ENCODE assay signal across 30 mouse cellular contexts in the genomic region with DNA sequence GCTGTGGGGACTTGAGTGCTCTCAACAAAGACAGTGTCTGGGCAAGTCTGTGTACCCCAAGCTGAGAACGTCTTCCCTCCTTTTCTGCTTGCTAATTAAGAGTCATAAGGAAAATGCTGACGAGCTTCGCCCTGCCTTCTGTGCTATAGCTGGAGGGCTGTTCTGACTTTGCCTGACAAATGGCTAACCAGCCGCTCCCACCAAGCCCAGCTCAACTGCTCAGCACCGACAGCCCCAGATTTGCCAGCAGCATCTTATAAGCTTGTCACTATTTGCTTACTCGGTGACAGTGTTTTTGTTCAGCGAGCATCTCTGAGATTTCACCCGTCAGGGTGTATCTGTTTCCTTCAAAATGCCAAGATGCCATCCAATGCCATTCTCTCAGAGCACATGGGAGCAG.
A peak's percentile ranks its signal among the peaks of the same experiment; 100 is the strongest.
DNase-seq lines count a peak whose midpoint lies in the region; ATAC-seq and TF ChIP-seq lines count a peak whose summit lies in the region.
"Had no signal": no experiment of that assay in that cellular context is flagged by ENCODE, and none has a peak within 500 bp of the region (broad histone marks: within the 10 kb centered on the region; RNA-seq: fewer than 3 reads in every experiment).

No protein-coding gene starts in this region.

- no peaks in the 10 kb centered on the region for H3K36me3 ChIP-seq in forebrain, embryonic 14.5 days (ENCODE audit: control insufficient read depth, insufficient read depth, low read length)
- no peaks in the 10 kb centered on the region for H3K36me3 ChIP-seq in forebrain, embryonic 15.5 days
- no peaks in the 10 kb centered on the region for H3K36me3 ChIP-seq in heart, embryonic 12.5 days
- H3K36me3 ChIP-seq: embryonic facial prominence, embryonic 10.5 days; embryonic facial prominence, embryonic 13.5 days; G1E; hindbrain, embryonic 10.5 days; hindbrain, embryonic 13.5 days had no signal

- DNase-seq in forebrain, embryonic 14.5 days (ENCODE audit: low spot score) = peak; percentile 13
- DNase-seq in heart, adult 11 months = peak; percentile 80
- peak; percentile 10 for DNase-seq in layer of hippocampus, adult 9-11 months
- DNase-seq in layer of hippocampus, adult 18-20 months (ENCODE audit: low spot score in 2 of 2) = no peak
- DNase-seq in brain, embryonic 14.5 days (ENCODE audit: low read depth) = peak; percentile 32
- DNase-seq: adrenal gland, postnatal 10 days; adrenal gland, postnatal 36 days; B cell, adult 2 months; cerebellum, adult 11-12 months; cerebellum, adult 8-10 months; cerebellum, postnatal 10 days; cerebellum, postnatal 36 days; embryo, embryonic 11 days; gastrocnemius, adult 2 months; gastrocnemius, postnatal 14 days; heart, adult 18-20 months; heart, postnatal 36 days; kidney, adult 2 months had no signal

- no peak for TF ChIP-seq POLR2A in brain, embryonic 14.5 days (IDR thresholded peaks at IDR 0.05; ENCODE audit: borderline replicate concordance, extremely low read depth, insufficient read depth, insufficient read length, poor library complexity, severe bottlenecking)

- no peaks in the 10 kb centered on the region for H3K27me3 ChIP-seq in forebrain, embryonic 14.5 days (replicated peaks; ENCODE audit: control insufficient read depth, insufficient read depth, low read length)
- no peaks in the 10 kb centered on the region for H3K27me3 ChIP-seq in forebrain, embryonic 15.5 days
- no peaks in the 10 kb centered on the region for H3K27me3 ChIP-seq in heart, embryonic 12.5 days (replicated peaks)
- H3K27me3 ChIP-seq: CH12.LX; embryonic facial prominence, embryonic 13.5 days; hindbrain, embryonic 13.5 days; Patski had no signal

- no peak overlapping the region for H3K27ac ChIP-seq in forebrain, embryonic 14.5 days (ENCODE audit: low read depth, low read length)
- no peak overlapping the region for H3K27ac ChIP-seq in forebrain, embryonic 15.5 days (replicated peaks)
- H3K27ac ChIP-seq in heart, embryonic 12.5 days (ENCODE audit: poor library complexity, severe bottlenecking) = no peak overlapping the region
- H3K27ac ChIP-seq: embryonic facial prominence, embryonic 10.5 days; embryonic facial prominence, embryonic 13.5 days; gastrocnemius, adult 2 months; hindbrain, embryonic 10.5 days; hindbrain, embryonic 13.5 days had no signal

- H3K4me3 ChIP-seq in forebrain, embryonic 14.5 days (ENCODE audit: low read depth, low read length) = no peak overlapping the region
- no peak overlapping the region for H3K4me3 ChIP-seq in forebrain, embryonic 15.5 days
- no peak overlapping the region for H3K4me3 ChIP-seq in heart, embryonic 12.5 days
- H3K4me3 ChIP-seq: embryonic facial prominence, embryonic 10.5 days; embryonic facial prominence, embryonic 13.5 days; erythroblast, embryonic 14.5 days; gastrocnemius, adult 2 months; hindbrain, embryonic 10.5 days; hindbrain, embryonic 13.5 days had no signal

- H3K4me2 ChIP-seq in forebrain, embryonic 14.5 days (ENCODE audit: low read length) = no peak overlapping the region
- H3K4me2 ChIP-seq in forebrain, embryonic 15.5 days (replicated peaks) = no peak overlapping the region
- no peak overlapping the region for H3K4me2 ChIP-seq in heart, embryonic 12.5 days
- H3K4me2 ChIP-seq: embryonic facial prominence, embryonic 13.5 days; hindbrain, embryonic 13.5 days had no signal

- 71% methylated on average over 8 of the region's 8 CpGs for WGBS in forebrain, embryonic 14.5 days
- 57% methylated on average over 8 of the region's 8 CpGs for WGBS in forebrain, embryonic 15.5 days
- WGBS in heart, embryonic 12.5 days = 83% methylated on average over 8 of the region's 8 CpGs

- no peak for ATAC-seq in forebrain, embryonic 14.5 days
- ATAC-seq in forebrain, embryonic 15.5 days (replicated peaks) = no peak; the same call in 1 of the 2 replicates
- ATAC-seq in heart, embryonic 12.5 days (ENCODE audit: insufficient number of reproducible peaks, low FRiP score) = no peak
- ATAC-seq: hindbrain, embryonic 16.5 days; intestine, postnatal 0 days; Patski had no signal

- TF ChIP-seq CTCF in brain, embryonic 14.5 days (IDR thresholded peaks at IDR 0.05; ENCODE audit: borderline replicate concordance, extremely low read depth, insufficient read depth, insufficient read length) = no peak

- H3K4me1 ChIP-seq in forebrain, embryonic 14.5 days (ENCODE audit: control insufficient read depth, insufficient read depth, low read length) = no peaks in the 10 kb centered on the region
- peaks cover 5% of the 10 kb centered on the region; the same call in 1 of the 2 replicates for H3K4me1 ChIP-seq in forebrain, embryonic 15.5 days
- H3K4me1 ChIP-seq in heart, embryonic 12.5 days (replicated peaks) = peaks cover 20% of the 10 kb centered on the region

- no peaks in the 10 kb centered on the region for H3K9me3 ChIP-seq in forebrain, embryonic 14.5 days (replicated peaks; ENCODE audit: control insufficient read depth, low read length)
- H3K9me3 ChIP-seq in forebrain, embryonic 15.5 days = no peaks in the 10 kb centered on the region
- no peaks in the 10 kb centered on the region for H3K9me3 ChIP-seq in heart, embryonic 12.5 days (replicated peaks)
- H3K9me3 ChIP-seq: embryonic facial prominence, embryonic 10.5 days; embryonic facial prominence, embryonic 13.5 days; G1E; hindbrain, embryonic 10.5 days; hindbrain, embryonic 13.5 days had no signal

- no peak overlapping the region for H3K9ac ChIP-seq in forebrain, embryonic 14.5 days (ENCODE audit: low read length)
- no peak overlapping the region for H3K9ac ChIP-seq in forebrain, embryonic 15.5 days (replicated peaks)
- no peak overlapping the region for H3K9ac ChIP-seq in heart, embryonic 12.5 days
- H3K9ac ChIP-seq: embryonic facial prominence, embryonic 13.5 days; hindbrain, embryonic 13.5 days had no signal

Comparison
In these comparisons a context has a peak if more than half of its experiments do, and no peak if none do; other contexts are left out.
1. DNase-seq: peak in forebrain, embryonic 14.5 days (single experiment), heart, adult 11 months (single experiment), layer of hippocampus, adult 9-11 months (single experiment) and brain, embryonic 14.5 days (single experiment); none in layer of hippocampus, adult 18-20 months (0 of 2).